Mouse (Mus musculus) C2C12 (cell line): ENCODE data around the gene Atp5f1. TPM values are rescaled to one million over a fixed set of nuclear protein-coding genes. Genes with fewer than 3 reads are reported as not detected.
"Not testable (repeated sequence)": the region's sequence is repeated elsewhere in the genome, so short reads cannot be mapped to it uniquely, and the experiment has no call there.

Source experiments
- H3K27me3 ChIP-seq: one replicate; pipeline ENCODE4 v1.6.1; 2011; ENCODE audit not compliant: control insufficient read depth, insufficient read depth, insufficient read length
- H3K36me3 ChIP-seq: one replicate; pipeline ENCODE4 v1.6.1; 2011; ENCODE audit not compliant: control insufficient read depth, insufficient read depth
- H3K4me3 ChIP-seq: one replicate; pipeline ENCODE4 v1.5.1; 2011; ENCODE audit warnings: mild to moderate bottlenecking, control low read depth; ENCODE audit not compliant: poor library complexity, insufficient read depth, severe bottlenecking
- H3K79me2 ChIP-seq: one replicate; pipeline ENCODE4 v1.6.1; 2011; ENCODE audit not compliant: control insufficient read depth, insufficient read depth
- H3K79me3 ChIP-seq: one replicate; pipeline ENCODE4 v1.6.1; 2011; ENCODE audit warnings: low read depth, control low read depth
- H3ac ChIP-seq: one replicate; pipeline ENCODE3; 2011; ENCODE audit warnings: low read depth; ENCODE audit not compliant: control insufficient read depth, insufficient read length
- CEBPB ChIP-seq: IDR thresholded peaks from one replicate; pipeline ENCODE4 v1.6.1; 2011; ENCODE audit warnings: low read depth, mild to moderate bottlenecking, control low read depth, moderate library complexity
- CTCF ChIP-seq: IDR thresholded peaks from one replicate; pipeline ENCODE4 v1.5.1; 2011; ENCODE audit not compliant: control insufficient read depth, insufficient read depth, insufficient read length
- FOSL1 ChIP-seq: IDR thresholded peaks from one replicate; pipeline ENCODE4 v1.8.0; 2011; ENCODE audit warnings: mild to moderate bottlenecking, low read length; ENCODE audit not compliant: poor library complexity, insufficient read depth, severe bottlenecking
- MAX ChIP-seq: IDR thresholded peaks from one replicate; pipeline ENCODE4 v1.6.1; 2011; ENCODE audit warnings: mild to moderate bottlenecking, control low read depth
- MYOD1 ChIP-seq: IDR thresholded peaks from one replicate; pipeline ENCODE4 v1.6.1; 2011; ENCODE audit warnings: low read depth; ENCODE audit not compliant: control insufficient read depth, insufficient read length
- MYOG ChIP-seq: IDR thresholded peaks from one replicate; pipeline ENCODE4 v1.6.1; 2011; ENCODE audit not compliant: control insufficient read depth, insufficient read length; ENCODE audit errors: extremely low read depth
- USF1 ChIP-seq: IDR thresholded peaks from one replicate; pipeline ENCODE4 v1.6.1; 2011; ENCODE audit warnings: low read depth, mild to moderate bottlenecking, control low read depth, moderate library complexity
- long read RNA-seq, 2 experiments: library from polyadenylated mRNA; unstranded; transcript quantifications; one replicate each; pipeline ENCODE4 v2.0.0; 2019 to 2020
- polyA plus RNA-seq: library from polyadenylated mRNA; unstranded; fragments of >200 nt; fragmentation: generic; extraction: Trizol; gene quantifications from one replicate; pipeline ENCODE4 v1.2.1, GENCODE M21; 2012; ENCODE audit warnings: missing spikeins

Gene Atp5f1
- 243 TPM for polyA plus RNA-seq
- long read RNA-seq, experiment 1, partial matches to known transcripts = 386 of 402 reads
- long read RNA-seq, experiment 1, other reads (novel, unspliced or antisense) = 16 of 402 reads
- long read RNA-seq, experiment 2, partial matches to known transcripts = 310 of 321 reads
- long read RNA-seq, experiment 2, other reads (novel, unspliced or antisense) = 11 of 321 reads

DNA sequence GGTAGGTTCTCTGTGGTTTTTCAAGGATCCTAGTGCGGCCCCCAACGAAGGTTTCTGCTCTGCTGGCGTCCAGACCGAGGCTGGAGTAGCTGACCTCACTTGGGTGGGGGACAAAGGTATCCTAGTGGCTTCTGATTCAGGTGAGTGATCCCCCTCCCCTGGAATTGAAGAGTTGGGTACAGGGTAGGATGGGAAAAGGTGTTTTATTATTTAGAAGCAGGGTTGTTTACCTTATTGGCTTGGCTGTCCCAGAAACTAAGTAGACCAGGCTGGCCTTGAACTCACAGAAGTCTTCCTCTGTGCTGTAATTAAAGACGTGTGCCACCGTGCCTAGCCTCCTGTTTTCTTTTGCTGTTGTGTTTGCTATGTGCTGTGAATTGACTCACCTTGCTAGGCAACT lies at the start of gene Atp5f1:
Gene Atp5f1 (minus strand): TSS at position 101 of the 400 bp plus-strand sequence.
- H3K36me3 ChIP-seq = peaks cover 80% of the 10 kb centered on the region
- H3K4me3 ChIP-seq = peak within 1 kb of the TSS; percentile 99
- peaks cover 95% of the 10 kb centered on the region for H3K79me2 ChIP-seq
- H3K79me3 ChIP-seq = peaks cover 65% of the 10 kb centered on the region
- H3ac ChIP-seq = peak within 1 kb of the TSS; percentile 100
- no peaks in the 10 kb centered on the region for H3K27me3 ChIP-seq
- TF ChIP-seq MYOG (no peak), CEBPB (no peak), MYOD1 (no peak)

DNA sequence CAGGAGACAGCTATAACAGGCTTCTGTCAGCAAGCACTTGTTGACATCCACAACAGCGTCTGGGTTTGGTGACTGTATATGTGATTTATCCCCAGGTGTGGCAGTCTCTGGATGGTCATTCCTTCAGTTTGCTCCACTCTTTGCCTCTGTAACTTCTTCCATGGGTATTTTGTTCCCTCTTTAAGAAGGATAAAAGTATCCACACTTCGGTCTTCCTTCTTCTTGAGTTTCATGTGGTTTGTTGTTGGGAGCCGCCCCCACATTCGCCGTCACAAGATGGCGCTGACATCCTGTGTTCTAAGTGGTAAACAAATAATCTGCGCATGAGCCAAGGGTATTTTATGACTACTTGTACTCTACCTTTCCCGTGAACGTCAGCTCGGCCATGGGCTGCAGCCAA lies 43.5 kb upstream of the Atp5f1 start:
- H3K4me3 ChIP-seq, H3K36me3 ChIP-seq, H3K79me2 ChIP-seq, H3K79me3 ChIP-seq, H3K27me3 ChIP-seq, H3ac ChIP-seq: not testable (repeated sequence)

DNA sequence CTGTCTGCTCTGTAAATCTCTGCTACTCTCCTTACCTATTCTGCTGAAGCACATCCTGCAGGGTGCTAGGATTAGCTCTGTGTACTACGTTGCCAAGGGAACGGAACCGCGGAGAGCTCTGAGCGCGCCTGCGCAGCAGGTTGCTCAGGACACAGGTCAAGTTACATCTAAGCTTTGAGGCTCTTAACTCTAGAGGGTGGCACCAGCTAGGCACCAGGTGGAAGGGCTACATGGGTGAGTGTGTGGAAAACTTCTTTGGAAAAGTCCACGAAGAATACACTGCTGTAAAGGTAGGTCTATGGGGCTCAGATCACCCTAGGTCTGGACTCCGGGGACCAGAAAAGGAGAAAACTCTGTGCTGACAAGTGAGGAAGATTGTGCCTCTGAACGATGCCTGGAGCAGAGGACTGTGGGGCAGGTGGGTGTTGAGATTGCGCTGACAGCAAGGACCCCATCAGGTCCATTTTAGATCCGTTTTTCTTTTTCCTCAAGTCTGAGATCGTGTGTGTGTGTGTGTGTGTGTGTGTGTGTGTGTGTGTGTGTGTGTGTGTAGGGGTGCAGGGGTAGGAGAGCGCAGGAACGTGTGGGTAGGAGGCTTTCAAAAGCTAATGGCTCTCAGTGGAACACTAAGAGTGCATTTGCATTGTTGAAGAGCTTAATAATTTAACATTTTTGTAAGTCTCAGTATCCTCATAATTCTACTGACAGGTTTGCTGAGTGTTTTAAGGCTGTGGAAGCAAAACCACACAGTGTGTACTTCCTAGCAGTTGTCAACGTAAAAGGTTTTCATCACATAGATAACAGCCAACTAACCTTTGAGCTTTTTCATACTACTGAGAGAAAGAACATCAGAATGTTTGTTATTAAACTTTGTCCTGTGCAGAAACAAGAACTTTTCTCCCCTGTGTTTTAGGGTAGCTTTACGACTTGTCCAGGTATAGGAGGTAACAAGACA lies 41.8 kb upstream of the Atp5f1 start:
- no peak overlapping the region for H3K4me3 ChIP-seq

DNA sequence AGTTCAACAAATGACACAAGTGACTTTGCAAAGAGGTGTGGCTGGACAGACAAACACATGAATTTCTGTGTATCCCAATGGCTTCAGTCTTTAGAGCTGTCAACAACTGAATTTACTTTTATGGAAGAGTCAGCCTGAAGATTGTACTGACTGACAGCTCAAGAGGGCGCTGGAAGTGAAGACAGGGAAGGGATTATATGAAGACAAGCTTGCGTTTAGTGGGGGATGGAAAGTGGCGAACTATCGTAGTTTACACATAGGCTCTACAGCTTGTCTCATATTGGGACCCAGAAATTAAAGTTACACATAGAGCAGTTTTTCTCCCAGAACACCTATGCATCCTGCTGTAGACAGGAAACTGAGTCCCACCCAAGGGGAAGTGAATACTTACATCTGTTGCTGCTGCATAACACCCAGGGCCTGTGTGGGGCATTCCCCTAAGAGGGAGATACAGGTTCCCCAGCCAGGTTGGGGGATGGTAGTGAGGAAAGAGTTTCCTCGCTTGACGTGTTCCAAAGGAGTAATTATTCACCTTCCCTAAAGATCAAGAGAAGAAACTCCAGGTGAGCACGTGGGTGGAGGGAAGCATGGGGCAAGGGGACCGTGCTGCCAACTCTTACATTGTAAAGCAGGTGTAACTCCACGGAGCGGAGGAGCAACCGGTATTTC lies 40.9 kb upstream of the Atp5f1 start:
- Histone ChIP-seq H3ac (no peak overlapping the region), H3K27me3 (no peaks in the 10 kb centered on the region), H3K79me2 (no peaks in the 10 kb centered on the region), H3K79me3 (no peaks in the 10 kb centered on the region), H3K36me3 (no peaks in the 10 kb centered on the region), H3K4me3 (peak overlapping the region; percentile 2)
- TF ChIP-seq MYOG (no peak), FOSL1 (no peak), USF1 (no peak), CEBPB (no peak), MYOD1 (no peak), MAX (no peak)

More for the DNA sequence above, 41.8 kb upstream of the Atp5f1 start:
- H3K79me3 ChIP-seq = no peaks in the 10 kb centered on the region
- H3ac ChIP-seq = no peak overlapping the region
- H3K36me3 ChIP-seq = no peaks in the 10 kb centered on the region
- H3K27me3 ChIP-seq = no peaks in the 10 kb centered on the region
- no peaks in the 10 kb centered on the region for H3K79me2 ChIP-seq
- TF ChIP-seq CTCF (no peak), USF1 (no peak), CEBPB (no peak), MYOD1 (no peak), MAX (no peak)

DNA sequence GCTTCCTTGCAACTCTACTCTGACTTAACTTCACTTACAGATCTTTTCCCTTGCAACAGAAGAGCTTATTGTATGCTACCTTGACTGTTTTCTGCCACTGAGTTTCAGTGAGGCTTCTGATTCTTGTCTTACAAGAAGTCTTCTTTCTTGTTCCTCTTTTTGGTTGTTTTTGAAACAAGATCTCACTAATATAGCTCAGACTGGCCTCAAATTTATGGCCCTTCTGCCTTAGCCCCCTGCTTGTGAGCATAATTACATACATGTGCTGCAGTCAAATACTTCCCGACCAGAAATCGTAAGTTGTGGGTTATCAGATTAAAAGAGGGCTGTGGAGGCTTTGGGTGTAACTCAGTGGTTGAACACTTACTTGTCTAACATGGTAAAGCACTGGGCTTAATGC lies 34.8 kb upstream of the Atp5f1 start:
- H3K79me2 ChIP-seq = no peaks in the 10 kb centered on the region
- no peaks in the 10 kb centered on the region for H3K36me3 ChIP-seq
- TF ChIP-seq MAX = no peak
- no peak for TF ChIP-seq FOSL1
- TF ChIP-seq MYOG = no peak

DNA sequence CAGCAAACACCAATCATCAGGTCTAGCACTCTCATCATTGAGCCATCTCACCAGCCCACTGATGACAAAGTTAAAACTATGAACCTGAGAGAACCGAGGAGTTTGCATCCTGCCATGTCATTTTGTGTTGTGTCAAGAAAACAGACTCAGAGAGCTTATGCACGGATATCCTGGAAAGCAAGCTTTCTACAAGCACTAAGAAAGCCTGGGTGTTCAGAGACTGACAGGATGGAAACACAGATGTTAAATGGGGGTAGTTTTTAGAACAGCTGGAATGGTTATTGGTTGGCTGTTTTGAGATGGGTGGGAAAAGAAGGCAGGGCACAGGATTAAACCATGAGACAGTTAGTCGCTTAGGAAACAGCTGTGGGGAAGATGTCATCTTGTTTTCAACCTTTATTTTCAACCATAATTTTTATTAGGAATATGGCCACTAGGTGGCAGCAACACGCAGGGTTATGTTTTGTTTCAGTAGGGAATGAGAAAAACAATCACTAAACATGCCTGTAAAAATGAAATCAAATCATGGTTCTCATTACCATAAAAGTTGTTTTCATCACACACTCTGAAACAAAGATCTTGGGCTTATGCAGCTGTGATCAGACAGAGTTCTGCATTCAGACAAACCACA lies 31.9 kb upstream of the Atp5f1 start:
- no peaks in the 10 kb centered on the region for H3K27me3 ChIP-seq
- H3K36me3 ChIP-seq = no peaks in the 10 kb centered on the region
- no peaks in the 10 kb centered on the region for H3K79me3 ChIP-seq
- no peak overlapping the region for H3K4me3 ChIP-seq
- TF ChIP-seq CTCF (no peak), MYOG (no peak), USF1 (no peak), CEBPB (no peak), FOSL1 (no peak), MYOD1 (no peak), MAX (no peak)
- no peak overlapping the region for H3ac ChIP-seq
- H3K79me2 ChIP-seq = no peaks in the 10 kb centered on the region

More for the DNA sequence above, 34.8 kb upstream of the Atp5f1 start:
- Histone ChIP-seq H3ac (no peak overlapping the region), H3K27me3 (no peaks in the 10 kb centered on the region), H3K4me3 (no peak overlapping the region), H3K79me3 (no peaks in the 10 kb centered on the region)

DNA sequence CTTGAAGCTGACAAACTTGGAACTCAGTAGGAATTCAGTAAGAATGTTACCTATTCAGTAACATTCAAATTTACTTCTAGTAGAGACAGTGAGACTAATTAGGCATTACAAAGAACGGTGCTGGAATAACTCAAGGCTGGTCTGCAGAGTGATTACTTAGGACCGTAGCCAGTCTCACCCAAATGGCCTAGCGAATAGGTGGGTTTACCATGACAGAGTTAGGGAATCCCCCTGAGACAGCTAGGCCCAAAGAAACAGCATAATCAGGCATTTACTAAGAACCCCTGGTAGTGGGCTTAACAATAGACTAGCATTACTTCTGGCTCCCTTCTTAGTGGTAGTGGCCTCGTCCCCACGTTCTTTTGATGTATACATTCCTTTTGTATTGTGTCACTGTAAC lies 29.7 kb upstream of the Atp5f1 start:
- not testable (repeated sequence) for H3K36me3 ChIP-seq, H3K27me3 ChIP-seq, H3K79me3 ChIP-seq, H3ac ChIP-seq, H3K79me2 ChIP-seq, H3K4me3 ChIP-seq
